Mouse (Mus musculus) megakaryocyte-erythroid progenitor cell, adult 5 weeks (primary cell): ENCODE data around the gene Mturn. TPM values are rescaled to one million over a fixed set of nuclear protein-coding genes. Genes with fewer than 3 reads are reported as not detected.

Experiments
- polyA plus RNA-seq: library from polyadenylated mRNA; stranded (reverse); fragments of >175 nt; gene quantifications from 2 replicates; pipeline ENCODE4 v1.2.3, GENCODE M21; 2012

Mturn gene
- polyA plus RNA-seq: 1.2 and 1.4 TPM in 2 replicates

DNA sequence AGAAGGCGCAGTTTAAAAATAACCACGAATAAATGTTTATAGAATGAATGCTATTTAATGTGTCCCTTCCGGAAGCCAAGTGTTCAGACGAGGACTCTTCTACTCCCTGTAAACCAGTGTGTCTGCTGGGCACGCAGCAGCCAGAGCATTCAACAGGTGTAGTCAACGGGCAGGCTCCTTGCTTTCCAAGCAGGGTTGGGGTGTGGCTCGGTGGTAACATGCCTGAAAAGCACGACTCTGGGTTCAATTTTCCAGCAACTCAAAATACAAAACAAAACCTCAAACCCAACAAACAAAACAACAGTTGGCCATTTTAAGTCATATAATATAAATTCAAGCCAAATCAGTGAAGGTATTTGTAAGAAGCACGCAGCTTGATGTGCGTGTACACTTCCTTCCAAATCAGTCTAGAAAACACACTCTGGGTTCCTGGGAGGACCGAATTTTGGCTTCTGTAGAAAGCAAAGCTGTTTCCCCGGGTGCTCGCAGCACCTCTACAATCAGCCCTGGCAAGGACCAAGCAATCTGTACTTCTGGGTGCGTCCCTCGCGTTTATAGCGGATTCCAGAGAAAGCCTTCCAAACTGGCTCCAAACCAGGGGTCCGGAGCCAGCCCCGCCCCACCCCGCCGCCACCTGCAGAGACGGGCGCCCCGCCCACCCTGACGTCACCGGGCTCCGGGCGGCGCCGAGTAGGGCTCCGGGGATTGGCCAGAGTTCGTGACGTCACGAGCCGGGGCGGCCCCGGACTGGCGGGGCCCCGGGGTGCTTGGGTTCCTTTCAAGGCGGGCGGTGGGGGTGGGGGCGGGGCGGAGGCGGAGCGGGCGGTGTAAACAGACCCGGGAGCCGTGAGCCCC is at the start of gene Mturn:
TSS of gene Mturn (plus strand) at position 734 of the 855 bp plus-strand sequence.

Other genes starting within 250 kb of the Mturn start
- gene Scrn1, start 115.1 kb upstream of the Mturn start, polyA plus RNA-seq: 0.24 and 0.40 TPM in 2 replicates
- 0.19 and 0.27 TPM in 2 replicates for gene Plekha8, start 86.5 kb upstream of the Mturn start, polyA plus RNA-seq
- not detected in 2 replicates for gene Fkbp14, start 84.3 kb upstream of the Mturn start, polyA plus RNA-seq
- 31.9 and 32.4 TPM in 2 replicates for gene Znrf2, start 135.3 kb downstream of the Mturn start, polyA plus RNA-seq